Mouse (Mus musculus): ENCODE data around the gene Nr1i2. TPM values are rescaled to one million over a fixed set of nuclear protein-coding genes. Genes with fewer than 3 reads are reported as not detected.
"Not testable (repeated sequence)": the region's sequence is repeated elsewhere in the genome, so short reads cannot be mapped to it uniquely, and the experiment has no call there.

Nr1i2 gene
- polyA plus RNA-seq (2014; fragmentation: Nextera tagmentation; extraction: Ambion mirVana): 4.7 and 6.7 TPM in 2 replicates

DNA sequence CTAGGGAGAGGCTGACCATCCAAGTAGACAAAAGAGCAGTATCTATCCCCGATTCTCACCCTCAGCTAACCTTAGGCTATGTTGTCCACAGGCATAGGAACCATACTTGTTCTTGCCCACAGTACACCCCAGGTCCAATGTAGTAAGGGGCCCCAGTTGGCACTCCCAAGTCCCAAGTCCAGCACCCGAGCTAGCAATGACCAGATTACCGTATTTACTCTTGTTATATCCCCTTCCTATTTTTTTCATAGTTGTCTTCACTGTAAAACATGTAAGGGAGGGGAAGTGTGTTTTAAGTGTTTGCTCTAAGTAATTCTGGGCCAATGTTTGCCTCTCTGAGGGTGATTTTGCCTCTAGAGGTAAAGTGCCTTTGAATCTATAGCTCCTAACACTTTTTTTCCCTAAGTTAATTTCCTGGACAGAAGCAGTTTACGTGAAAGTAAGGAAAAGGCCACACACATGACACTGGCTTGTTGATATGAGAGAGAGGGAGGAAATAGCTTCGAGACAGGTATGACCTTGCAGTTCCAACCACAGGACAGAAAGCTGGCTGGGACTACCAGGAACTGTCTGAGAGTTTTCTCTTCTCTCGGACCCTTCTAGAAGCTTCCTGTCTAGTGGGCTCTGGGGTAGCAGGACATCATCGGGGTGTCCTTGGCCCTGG is at the start of gene Nr1i2:
Nr1i2 (minus strand) TSS at position 140 of the 664 bp plus-strand sequence.
- Histone ChIP-seq H3K9ac (ENCODE audit: low read length) (no peak within 1 kb of the TSS), H3K4me1 (replicated peaks; ENCODE audit: control insufficient read depth, insufficient read depth, low read length) (0 out of 2 replicates have a peak, but pooled peaks cover 6% of the 10 kb centered on the region), H3K4me3 (ENCODE audit: low read depth, low read length) (peak within 1 kb of the TSS; percentile 21), H3K4me2 (ENCODE audit: low read length) (peak within 1 kb of the TSS; percentile 37), H3K36me3 (ENCODE audit: control insufficient read depth, insufficient read depth, low read length) (no peaks in the 10 kb centered on the region), H3K27ac (ENCODE audit: low read depth) (peak within 1 kb of the TSS; percentile 73), H3K27me3 (replicated peaks; ENCODE audit: control insufficient read depth, insufficient read depth, low read length) (no peaks in the 10 kb centered on the region), H3K9me3 (ENCODE audit: control insufficient read depth, low read length) (no peaks in the 10 kb centered on the region)
- peak; percentile 65 for DNase-seq (ENCODE audit: low spot score)
- 49% methylated on average over 7 of the region's 7 CpGs for WGBS
- peak; percentile 81 for ATAC-seq (replicated peaks; ENCODE audit: low FRiP score, low TSS enrichment, low read depth)

DNA sequence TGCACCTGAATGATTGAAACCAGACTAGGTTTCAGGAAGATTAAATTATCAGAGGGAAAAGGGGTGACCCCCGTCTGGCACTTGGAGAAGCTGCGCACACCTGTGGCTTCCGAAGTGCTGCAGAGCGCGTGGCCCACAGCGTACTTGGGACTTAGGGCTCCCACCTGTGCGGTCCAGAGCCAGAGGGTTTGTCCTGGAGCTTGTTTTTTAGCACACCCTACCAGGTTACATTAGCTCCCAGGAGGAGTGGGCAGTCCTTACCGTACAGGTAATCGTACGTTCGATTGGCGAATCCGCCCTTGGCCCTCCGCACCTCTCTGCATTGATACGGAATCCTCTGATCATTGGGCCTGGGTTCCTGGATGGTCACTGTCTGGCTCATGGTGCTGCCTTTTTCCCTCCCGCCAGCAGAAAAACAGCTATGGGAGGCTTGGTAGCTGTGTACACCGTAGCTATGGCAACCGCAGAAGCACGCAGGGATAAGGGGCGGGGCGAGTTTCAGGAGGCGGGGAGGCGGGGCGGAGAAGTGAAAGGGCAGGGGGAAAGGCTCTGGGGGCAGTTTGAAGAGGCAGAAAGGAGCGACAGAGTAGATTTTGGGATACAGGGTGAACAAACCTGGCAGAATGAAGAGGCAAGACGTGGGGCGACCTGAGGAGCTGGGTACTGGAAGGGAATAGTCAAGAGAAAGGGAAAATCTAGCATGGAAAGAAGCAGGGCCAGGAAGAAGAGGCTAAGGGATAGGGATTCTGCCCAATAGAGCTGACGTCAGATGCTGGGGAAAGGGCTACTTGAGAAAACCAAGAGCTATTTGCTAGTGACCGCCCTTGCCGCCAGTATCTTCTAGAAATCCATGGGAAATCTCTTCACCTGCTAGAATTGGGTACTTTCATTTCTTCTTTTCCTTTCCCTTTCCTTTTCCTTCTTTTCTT is 47.0 kb upstream of the Nr1i2 start, which contains the start of gene Maats1:
Maats1 (minus strand) TSS at position 748 of the 929 bp plus-strand sequence.
- H3K27ac ChIP-seq (ENCODE audit: low read depth): no peak within 1 kb of the TSS
- H3K36me3 ChIP-seq (ENCODE audit: control insufficient read depth, insufficient read depth, low read length): no peaks in the 10 kb centered on the region
- peak within 1 kb of the TSS; percentile 28 for H3K4me3 ChIP-seq (ENCODE audit: low read depth, low read length)
- H3K9ac ChIP-seq (ENCODE audit: low read length): peak within 1 kb of the TSS; percentile 40
- no peaks in the 10 kb centered on the region for H3K9me3 ChIP-seq (ENCODE audit: control insufficient read depth, low read length)
- H3K27me3 ChIP-seq (replicated peaks; ENCODE audit: control insufficient read depth, insufficient read depth, low read length): no peaks in the 10 kb centered on the region
- ATAC-seq (replicated peaks; ENCODE audit: low FRiP score, low TSS enrichment, low read depth): peak; percentile 85
- 10% methylated on average over 30 of the region's 30 CpGs for WGBS
- H3K4me2 ChIP-seq (ENCODE audit: low read length): peak within 1 kb of the TSS; percentile 58
- DNase-seq (ENCODE audit: low spot score): peak; percentile 89
- H3K4me1 ChIP-seq (replicated peaks; ENCODE audit: control insufficient read depth, insufficient read depth, low read length): peaks cover 9% of the 10 kb centered on the region

DNA sequence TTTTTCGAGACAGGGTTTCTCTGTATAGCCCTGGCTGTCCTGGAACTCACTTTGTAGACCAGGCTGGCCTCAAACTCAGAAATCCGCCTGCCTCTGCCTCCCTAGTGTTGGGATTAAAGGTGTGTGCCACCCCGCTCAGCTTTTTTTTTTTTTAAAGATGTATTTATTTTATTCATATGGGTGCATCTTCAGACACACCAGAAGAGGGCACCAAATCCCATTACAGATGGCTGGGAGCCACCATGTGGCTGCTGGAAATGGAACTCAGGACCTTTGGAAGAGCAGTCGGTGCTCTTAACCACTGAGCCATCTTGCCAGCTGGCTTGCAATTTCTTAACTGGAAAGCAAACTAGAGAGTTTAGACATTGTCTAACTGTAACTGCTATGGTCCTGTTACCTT is 43.5 kb upstream of the Nr1i2 start:
- ATAC-seq (replicated peaks; ENCODE audit: low FRiP score, low TSS enrichment, low read depth): not testable (repeated sequence)
- 86% methylated on average over 4 of the region's 4 CpGs for WGBS

DNA sequence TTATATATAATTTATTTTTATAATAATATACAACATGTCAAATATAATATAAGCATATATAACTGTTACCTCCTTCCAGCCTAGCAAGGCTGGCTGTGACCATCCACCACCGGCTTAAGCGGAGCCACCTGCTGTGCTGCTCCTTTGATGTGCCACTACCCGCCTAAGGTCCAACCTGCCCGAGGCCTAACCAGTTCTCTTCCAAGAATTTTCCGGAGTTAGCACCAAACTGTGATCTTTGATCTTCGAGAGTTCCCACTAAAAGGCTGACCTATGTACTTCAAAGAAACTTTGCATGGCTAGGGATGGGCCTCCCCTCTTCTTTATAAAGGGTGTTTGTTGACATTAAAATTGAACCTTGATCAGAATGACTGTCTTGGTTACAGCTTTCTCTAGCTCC is 39.8 kb upstream of the Nr1i2 start:
- no peak overlapping the region for H3K4me2 ChIP-seq (ENCODE audit: low read length)
- no peak overlapping the region for H3K9ac ChIP-seq (ENCODE audit: low read length)
- H3K36me3 ChIP-seq (ENCODE audit: control insufficient read depth, insufficient read depth, low read length): no peaks in the 10 kb centered on the region
- H3K9me3 ChIP-seq (ENCODE audit: control insufficient read depth, low read length): 0 out of 2 replicates have a peak, but pooled peaks cover under 1% of the 10 kb centered on the region
- H3K27me3 ChIP-seq (replicated peaks; ENCODE audit: control insufficient read depth, insufficient read depth, low read length): no peaks in the 10 kb centered on the region
- no peak for ATAC-seq (replicated peaks; ENCODE audit: low FRiP score, low TSS enrichment, low read depth)
- H3K27ac ChIP-seq (ENCODE audit: low read depth): no peak overlapping the region
- WGBS: 28% methylated on average over 6 of the region's 6 CpGs
- no peaks in the 10 kb centered on the region for H3K4me1 ChIP-seq (replicated peaks; ENCODE audit: control insufficient read depth, insufficient read depth, low read length)
- no peak overlapping the region for H3K4me3 ChIP-seq (ENCODE audit: low read depth, low read length)
- DNase-seq (ENCODE audit: low spot score): no peak

More for the DNA sequence above, 43.5 kb upstream of the Nr1i2 start:
- H3K9me3 ChIP-seq (ENCODE audit: control insufficient read depth, low read length); H3K36me3 ChIP-seq (ENCODE audit: control insufficient read depth, insufficient read depth, low read length); H3K4me3 ChIP-seq (ENCODE audit: low read depth, low read length); H3K27me3 ChIP-seq (replicated peaks; ENCODE audit: control insufficient read depth, insufficient read depth, low read length); DNase-seq (ENCODE audit: low spot score); H3K4me1 ChIP-seq (replicated peaks; ENCODE audit: control insufficient read depth, insufficient read depth, low read length); H3K4me2 ChIP-seq (ENCODE audit: low read length); H3K27ac ChIP-seq (ENCODE audit: low read depth); H3K9ac ChIP-seq (ENCODE audit: low read length): not testable (repeated sequence)

DNA sequence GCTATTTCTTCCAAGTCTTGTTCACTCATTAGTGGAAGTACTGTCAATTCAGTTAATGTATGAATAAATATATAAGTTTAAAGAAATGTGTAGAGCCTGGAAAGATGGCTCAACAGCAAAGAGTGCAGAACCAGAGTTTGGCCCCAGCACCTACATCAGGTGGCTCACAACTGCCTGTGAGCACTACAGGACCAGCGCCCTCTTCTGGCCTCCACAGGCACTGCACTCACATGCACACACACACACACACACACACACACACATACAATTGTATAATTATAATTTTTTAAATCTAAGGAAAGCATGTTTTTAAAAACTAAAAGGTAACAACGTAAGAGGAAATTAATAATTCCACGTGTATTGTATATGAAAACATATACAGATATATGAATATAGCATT is 34.7 kb upstream of the Nr1i2 start:
- H3K27ac ChIP-seq (ENCODE audit: low read depth): no peak overlapping the region

DNA sequence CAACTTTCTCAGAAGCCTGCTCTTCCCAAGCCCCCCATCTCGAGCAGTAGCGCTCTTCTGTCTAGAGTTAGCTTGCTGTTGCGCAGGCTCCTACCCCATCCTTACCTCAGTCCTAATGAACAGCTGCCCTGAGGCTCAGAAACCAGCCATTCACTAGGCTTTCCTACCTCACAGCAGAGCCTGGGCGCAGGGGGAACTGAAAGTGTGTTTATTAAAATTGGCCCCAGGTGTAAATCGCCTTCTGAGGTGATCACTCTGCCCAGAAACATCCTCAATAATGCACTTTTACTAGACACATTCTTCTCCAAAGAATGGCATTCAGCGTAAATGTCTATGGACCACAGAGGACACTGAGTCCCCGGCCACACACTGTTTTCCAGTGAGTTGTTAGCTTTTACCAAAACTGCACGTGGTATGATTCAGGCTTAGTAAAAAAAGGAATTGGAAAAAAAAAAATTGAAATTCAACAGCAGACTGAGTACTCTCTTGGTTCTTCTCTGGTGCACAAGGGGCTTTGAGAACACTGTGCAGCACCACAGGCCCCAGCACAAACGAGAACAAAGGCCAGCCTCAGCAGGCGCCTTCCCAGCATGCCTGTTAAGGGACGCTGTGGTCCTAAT is 32.3 kb upstream of the Nr1i2 start:
- Histone ChIP-seq H3K9me3 (ENCODE audit: control insufficient read depth, low read length) (0 out of 2 replicates have a peak, but pooled peaks cover 2% of the 10 kb centered on the region), H3K9ac (ENCODE audit: low read length) (no peak overlapping the region), H3K4me1 (replicated peaks; ENCODE audit: control insufficient read depth, insufficient read depth, low read length) (no peaks in the 10 kb centered on the region), H3K4me3 (ENCODE audit: low read depth, low read length) (no peak overlapping the region), H3K27ac (ENCODE audit: low read depth) (no peak overlapping the region), H3K36me3 (ENCODE audit: control insufficient read depth, insufficient read depth, low read length) (no peaks in the 10 kb centered on the region), H3K4me2 (ENCODE audit: low read length) (no peak overlapping the region), H3K27me3 (replicated peaks; ENCODE audit: control insufficient read depth, insufficient read depth, low read length) (no peaks in the 10 kb centered on the region)
- WGBS: 85% methylated on average over 11 of the region's 11 CpGs
- DNase-seq (ENCODE audit: low spot score) (no peak), ATAC-seq (replicated peaks; ENCODE audit: low FRiP score, low TSS enrichment, low read depth) (no peak)

More for the DNA sequence above, 34.7 kb upstream of the Nr1i2 start:
- no peaks in the 10 kb centered on the region for H3K27me3 ChIP-seq (replicated peaks; ENCODE audit: control insufficient read depth, insufficient read depth, low read length)
- no peak overlapping the region for H3K4me3 ChIP-seq (ENCODE audit: low read depth, low read length)
- 84% methylated on average over 3 of the region's 3 CpGs for WGBS
- ATAC-seq (replicated peaks; ENCODE audit: low FRiP score, low TSS enrichment, low read depth) (no peak), DNase-seq (ENCODE audit: low spot score) (no peak)
- H3K9ac ChIP-seq (ENCODE audit: low read length): no peak overlapping the region
- no peak overlapping the region for H3K4me2 ChIP-seq (ENCODE audit: low read length)
- H3K9me3 ChIP-seq (ENCODE audit: control insufficient read depth, low read length): 0 out of 2 replicates have a peak, but pooled peaks cover 2% of the 10 kb centered on the region
- H3K36me3 ChIP-seq (ENCODE audit: control insufficient read depth, insufficient read depth, low read length): no peaks in the 10 kb centered on the region
- no peaks in the 10 kb centered on the region for H3K4me1 ChIP-seq (replicated peaks; ENCODE audit: control insufficient read depth, insufficient read depth, low read length)

DNA sequence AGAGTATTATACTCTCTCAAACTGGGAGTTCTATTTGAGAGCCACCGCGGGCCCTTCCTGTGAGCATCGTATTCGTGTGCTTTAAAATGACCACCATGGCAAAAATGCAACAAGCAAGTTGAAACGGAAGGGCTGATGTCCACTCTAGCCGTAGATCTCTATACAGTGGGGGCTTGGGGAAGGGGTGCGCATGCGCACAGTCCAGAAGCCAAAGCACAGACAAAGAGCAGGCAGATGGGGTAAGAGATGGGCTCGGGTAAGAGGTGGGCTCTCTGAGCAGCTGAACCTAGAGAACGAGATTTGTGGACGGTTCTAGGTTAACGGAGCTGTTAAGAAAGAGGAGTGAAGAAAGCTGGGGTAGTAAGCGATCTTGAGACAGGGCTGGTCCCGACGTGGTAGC is 29.7 kb upstream of the Nr1i2 start:
- Histone ChIP-seq H3K27me3 (replicated peaks; ENCODE audit: control insufficient read depth, insufficient read depth, low read length) (no peaks in the 10 kb centered on the region), H3K9ac (ENCODE audit: low read length) (no peak overlapping the region), H3K27ac (ENCODE audit: low read depth) (no peak overlapping the region), H3K4me2 (ENCODE audit: low read length) (no peak overlapping the region), H3K36me3 (ENCODE audit: control insufficient read depth, insufficient read depth, low read length) (no peaks in the 10 kb centered on the region), H3K9me3 (ENCODE audit: control insufficient read depth, low read length) (0 out of 2 replicates have a peak, but pooled peaks cover under 1% of the 10 kb centered on the region), H3K4me3 (ENCODE audit: low read depth, low read length) (no peak overlapping the region), H3K4me1 (replicated peaks; ENCODE audit: control insufficient read depth, insufficient read depth, low read length) (no peaks in the 10 kb centered on the region)
- 89% methylated on average over 15 of the region's 15 CpGs for WGBS
- ATAC-seq (replicated peaks; ENCODE audit: low FRiP score, low TSS enrichment, low read depth) (no peak), DNase-seq (ENCODE audit: low spot score) (no peak)

DNA sequence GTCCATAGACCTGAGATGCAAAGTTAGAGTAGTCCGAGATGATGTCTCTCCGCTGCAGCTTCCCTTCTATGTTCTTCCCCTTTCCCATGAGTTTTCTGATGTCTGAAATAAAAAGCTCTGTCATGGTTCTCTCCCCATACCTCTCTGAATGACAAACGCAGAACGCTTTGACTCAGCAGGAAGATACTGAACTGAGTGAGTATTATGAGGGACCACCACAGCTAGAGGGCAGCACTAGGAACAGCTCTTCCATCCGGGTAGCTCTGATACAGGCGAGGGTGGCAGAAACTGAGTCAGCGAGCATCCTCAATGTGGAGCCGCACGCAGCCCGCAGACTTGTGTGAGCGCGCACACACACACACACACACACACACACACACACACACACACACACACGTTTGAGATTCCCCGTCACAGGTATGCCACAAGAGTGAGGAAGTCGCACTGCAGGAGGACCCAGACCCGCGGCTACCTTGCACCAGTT is 26.9 kb upstream of the Nr1i2 start:
- Histone ChIP-seq H3K4me3 (ENCODE audit: low read depth, low read length) (no peak overlapping the region), H3K9me3 (ENCODE audit: control insufficient read depth, low read length) (no peaks in the 10 kb centered on the region), H3K4me1 (replicated peaks; ENCODE audit: control insufficient read depth, insufficient read depth, low read length) (no peaks in the 10 kb centered on the region), H3K9ac (ENCODE audit: low read length) (no peak overlapping the region), H3K27me3 (replicated peaks; ENCODE audit: control insufficient read depth, insufficient read depth, low read length) (no peaks in the 10 kb centered on the region), H3K4me2 (ENCODE audit: low read length) (peak overlapping the region; percentile 33; the same call in 1 of the 2 replicates), H3K36me3 (ENCODE audit: control insufficient read depth, insufficient read depth, low read length) (no peaks in the 10 kb centered on the region), H3K27ac (ENCODE audit: low read depth) (no peak overlapping the region)
- WGBS: 33% methylated on average over 17 of the region's 17 CpGs
- ATAC-seq (replicated peaks; ENCODE audit: low FRiP score, low TSS enrichment, low read depth) (0 out of 2 replicates have a peak, but pooled peaks have one; percentile 27), DNase-seq (ENCODE audit: low spot score) (peak; percentile 59)
